Mouse (Mus musculus): ENCODE measurements around the gene Hdac10. TPM values are rescaled to one million over a fixed set of nuclear protein-coding genes. Genes with fewer than 3 reads are reported as not detected.

Gene Hdac10
- total RNA-seq (2022), result 1 to 10 TPM; 5.8 to 9.5 (median 6.9) TPM

- peak; percentile 91 for DNase-seq (ENCODE audit: low spot score)
These were observed at the start of gene Hdac10 for GRCm38 (mm10) chr15:89128382-89129350. Hdac10 (minus strand) TSS chr15:89128700.

DNA sequence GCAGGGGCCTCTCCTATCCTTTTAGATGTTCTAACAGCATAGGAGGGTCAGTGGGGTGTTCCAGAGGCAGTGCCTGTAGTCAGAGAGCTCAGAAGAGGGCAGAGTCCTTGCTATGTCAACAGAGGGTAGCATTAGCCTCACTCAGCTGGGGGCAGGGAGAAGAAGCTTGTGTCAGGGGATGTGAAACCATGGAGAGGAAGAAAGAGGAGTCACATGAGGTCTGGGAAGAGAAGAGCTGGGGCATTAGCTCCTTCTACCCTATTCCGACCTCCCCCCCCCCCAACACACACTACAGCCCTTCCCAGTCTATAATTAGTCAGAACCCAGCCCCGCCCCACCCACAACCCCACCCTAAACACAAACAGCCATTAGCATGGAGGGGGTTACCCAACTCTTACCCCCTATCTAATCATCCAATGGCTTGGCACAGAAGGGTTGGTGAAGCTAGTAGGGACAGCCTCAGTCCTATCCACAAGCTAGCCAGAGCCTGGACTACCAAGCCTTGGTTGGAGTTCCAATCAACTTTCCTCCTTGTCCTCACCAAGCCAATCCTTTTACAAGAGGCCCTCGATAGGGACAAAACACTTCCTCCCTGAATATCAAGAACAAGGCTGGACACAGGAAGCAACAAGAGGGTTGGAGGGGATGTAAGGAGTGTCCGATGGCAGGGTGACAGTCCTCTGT lies 49.2 kb upstream of the Hdac10 start:
- DNase-seq (ENCODE audit: low spot score), result no peak

- peak; percentile 92 for DNase-seq (ENCODE audit: low spot score)
These were observed 48.6 kb upstream of the Hdac10 start for GRCm38 (mm10) chr15:89177121-89177520.

DNA sequence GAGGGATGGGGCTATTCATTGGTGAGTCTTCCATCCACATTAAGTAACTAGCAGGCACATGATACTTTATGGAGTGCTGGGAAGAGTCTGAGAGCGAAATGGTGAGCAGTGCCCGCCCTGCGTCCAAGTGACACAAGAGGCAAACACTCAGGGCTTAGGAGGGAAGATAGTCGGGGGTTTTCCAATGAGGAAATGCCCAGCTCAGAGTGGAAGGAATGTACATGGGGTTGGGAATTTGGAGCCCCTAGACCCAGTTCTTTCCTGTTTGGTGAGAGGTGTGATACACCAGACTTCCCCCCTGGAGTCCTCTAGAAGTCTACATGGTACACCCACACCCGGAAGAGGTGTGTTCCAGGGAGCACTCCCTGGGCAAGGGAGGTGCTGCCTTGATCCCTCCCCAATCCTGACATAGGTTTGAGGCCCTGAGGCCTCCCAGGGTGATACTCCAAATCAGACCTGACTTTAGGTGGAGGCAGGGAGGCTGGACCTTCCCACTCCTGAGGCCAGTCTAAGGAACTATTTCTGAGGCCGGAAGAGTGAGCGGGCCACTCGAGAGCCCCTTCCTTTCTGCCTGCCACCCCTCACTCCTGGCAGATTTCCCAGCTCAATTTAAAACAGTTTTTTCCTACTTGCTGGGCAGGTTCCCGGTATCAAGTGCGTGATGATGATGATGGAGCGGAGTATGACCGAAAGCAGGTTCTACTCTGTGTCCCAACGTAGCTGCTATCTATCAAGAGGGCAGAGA lies 47.1 kb upstream of the Hdac10 start:
- no peak for DNase-seq (ENCODE audit: low spot score)

DNA sequence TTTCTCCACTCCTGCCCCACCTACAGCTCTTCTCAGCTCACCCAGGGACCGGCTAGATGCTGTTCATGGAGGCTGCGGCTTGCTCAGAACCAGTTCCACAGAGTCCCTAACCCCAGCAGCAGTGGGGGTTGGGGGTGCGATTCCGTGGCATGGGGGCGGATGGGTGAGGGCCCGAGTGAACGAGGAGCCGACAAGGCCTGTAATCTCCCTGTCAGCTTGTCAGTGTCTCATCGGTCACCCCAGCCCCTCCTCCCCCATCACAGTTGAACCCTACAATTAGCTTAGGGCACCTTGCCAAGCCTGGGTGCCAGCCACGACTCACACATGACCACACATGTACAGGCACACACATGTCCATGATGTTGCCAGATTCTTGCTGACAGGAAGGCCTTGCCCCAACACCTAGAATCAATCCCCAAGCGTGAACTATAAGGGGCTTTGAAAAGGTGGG lies 46.4 kb upstream of the Hdac10 start:
- DNase-seq (ENCODE audit: low spot score), result no peak

GRCm38 (mm10) chr15:89173906-89174214 lies 45.4 kb upstream of the Hdac10 start:
- peak; percentile 49 for DNase-seq (ENCODE audit: low spot score)

GRCm38 (mm10) chr15:89173024-89173905 lies 44.8 kb upstream of the Hdac10 start:
- DNase-seq (ENCODE audit: low spot score), result no peak

DNA sequence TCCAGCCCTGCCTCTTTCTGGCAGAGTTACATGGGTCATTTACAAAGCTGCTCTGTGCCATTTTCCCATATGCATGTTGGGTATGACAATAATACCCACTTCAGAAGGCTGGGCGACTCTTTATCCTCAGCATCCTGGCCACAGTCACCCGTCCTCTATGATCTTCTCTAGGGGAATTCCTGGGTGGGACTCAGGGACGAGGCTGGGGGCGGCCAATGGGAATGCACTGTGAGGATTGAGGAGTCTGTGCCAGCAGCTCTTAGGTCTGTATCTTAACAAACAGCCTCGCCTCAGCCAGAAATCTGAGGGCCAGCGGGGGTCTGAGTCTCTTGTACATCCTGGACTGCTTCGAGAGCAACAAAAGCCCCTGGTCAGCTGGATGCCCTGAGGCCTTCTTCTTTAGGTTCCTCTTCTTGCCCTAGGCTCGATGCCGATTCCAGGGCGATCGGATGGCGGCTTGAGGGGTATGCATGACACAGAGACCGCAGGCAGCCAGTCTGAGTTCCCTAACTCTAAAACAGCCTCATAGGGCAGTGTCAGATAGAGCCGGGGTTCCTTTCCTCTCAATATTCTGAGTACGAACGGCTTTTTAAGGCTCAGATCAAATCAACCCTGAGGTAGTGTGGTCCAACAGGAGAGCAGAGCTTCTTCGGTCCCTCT lies 43.9 kb upstream of the Hdac10 start:
- no peak for DNase-seq (ENCODE audit: low spot score)

DNA sequence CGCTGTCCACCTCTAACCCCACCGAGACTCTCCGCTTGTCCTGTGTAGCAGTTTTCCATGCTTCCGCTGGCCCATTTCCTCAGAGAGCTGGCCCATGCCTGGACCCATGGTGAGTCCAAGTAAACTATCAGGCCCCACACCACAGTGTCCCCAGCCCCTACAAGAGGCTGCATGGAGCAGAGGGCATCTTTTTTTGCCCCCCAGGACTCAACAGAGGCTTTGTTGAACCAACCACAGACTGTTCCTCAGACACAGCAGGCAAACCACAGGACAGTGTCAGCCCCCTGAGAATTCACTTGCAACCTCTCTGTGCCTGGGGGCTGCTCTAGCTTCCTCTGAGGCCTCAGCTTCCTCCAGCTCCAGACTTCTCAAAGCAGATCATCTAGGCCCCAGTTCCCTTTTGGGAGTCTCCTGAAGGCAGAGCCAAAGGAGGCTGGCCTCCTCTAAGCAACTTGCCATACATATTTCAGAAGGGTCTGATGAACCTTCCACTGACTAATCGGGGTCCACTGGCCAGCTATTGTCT lies 43.1 kb upstream of the Hdac10 start:
- no peak for DNase-seq (ENCODE audit: low spot score)

- DNase-seq (ENCODE audit: low spot score), result no peak
These were observed 41.6 kb upstream of the Hdac10 start for GRCm38 (mm10) chr15:89170102-89170501.

- DNase-seq (ENCODE audit: low spot score), result peak; percentile 82
These were observed 40.9 kb upstream of the Hdac10 start for GRCm38 (mm10) chr15:89169431-89169830.

DNA sequence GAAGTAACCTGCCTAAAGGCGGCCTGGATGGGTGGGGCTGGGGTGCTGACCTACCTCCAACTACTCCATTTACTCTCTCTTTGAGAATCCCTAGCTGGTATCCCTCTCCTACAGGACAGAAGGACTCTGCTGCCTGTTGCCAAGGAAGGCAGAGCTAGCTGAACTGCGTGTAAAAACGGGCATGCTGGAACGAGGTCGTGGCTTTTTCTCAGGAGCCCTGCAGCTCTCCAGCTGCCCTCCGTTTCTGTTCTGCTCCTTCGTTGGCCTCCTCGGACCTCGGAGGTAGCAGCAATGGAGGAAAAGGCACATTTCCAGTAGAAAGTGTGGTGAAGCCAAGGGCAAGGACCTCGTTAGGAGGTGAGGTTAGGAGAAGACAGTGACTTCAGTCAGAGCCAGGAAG lies 40.4 kb upstream of the Hdac10 start:
- DNase-seq (ENCODE audit: low spot score), result no peak

DNA sequence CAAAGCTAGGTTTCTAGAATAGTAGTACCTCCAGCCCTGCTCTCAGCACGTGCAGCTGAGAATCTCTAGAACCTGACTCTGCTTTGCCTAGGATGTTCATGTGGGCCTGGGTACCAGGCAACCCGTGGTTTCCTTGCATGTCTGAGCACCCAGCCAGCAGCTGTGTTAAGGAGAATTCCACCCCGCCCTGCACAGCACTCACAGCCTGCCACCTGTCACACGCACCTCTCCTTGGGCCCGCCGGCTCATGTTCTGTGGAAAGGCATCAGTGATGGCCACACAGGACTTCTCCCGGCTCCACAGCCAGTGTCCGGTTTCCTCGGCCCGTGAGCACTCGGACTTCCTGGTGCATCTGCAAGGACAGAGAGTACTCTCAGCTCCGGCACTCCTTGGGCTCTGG lies 37.0 kb upstream of the Hdac10 start:
- no peak for DNase-seq (ENCODE audit: low spot score)

- no peak for DNase-seq (ENCODE audit: low spot score)
These were observed 32.9 kb upstream of the Hdac10 start for GRCm38 (mm10) chr15:89161397-89161796.

GRCm38 (mm10) chr15:89158516-89158915 lies 30.0 kb upstream of the Hdac10 start:
- DNase-seq (ENCODE audit: low spot score), result no peak

GRCm38 (mm10) chr15:89157954-89158353 lies 29.5 kb upstream of the Hdac10 start:
- DNase-seq (ENCODE audit: low spot score), result peak; percentile 67

- no peak for DNase-seq (ENCODE audit: low spot score)
These were observed 23.8 kb upstream of the Hdac10 start for GRCm38 (mm10) chr15:89152312-89152711.

- no peak for DNase-seq (ENCODE audit: low spot score)
These were observed 21.5 kb upstream of the Hdac10 start for GRCm38 (mm10) chr15:89150041-89150390.

- DNase-seq (ENCODE audit: low spot score), result peak; percentile 50
These were observed 21.0 kb upstream of the Hdac10 start, which contains the start of gene Mapk11 for GRCm38 (mm10) chr15:89149271-89150040. Mapk11 (minus strand) TSS chr15:89149628.
